Mouse (Mus musculus) cerebellum, postnatal 14 days (tissue): Measurements from ENCODE around the gene Timm22.

ENCODE experiments used
- DNase-seq, 2 experiments: peaks; one replicate each; pipeline ENCODE4 v3.0.0; 2021; ENCODE audit warnings: mixed read lengths in 2 of 2

Timm22 gene

GRCm38 (mm10) chr11:76436864-76437437 lies 30.2 kb downstream of the Timm22 start:
- DNase-seq: peak; percentile 33 to 40

DNA sequence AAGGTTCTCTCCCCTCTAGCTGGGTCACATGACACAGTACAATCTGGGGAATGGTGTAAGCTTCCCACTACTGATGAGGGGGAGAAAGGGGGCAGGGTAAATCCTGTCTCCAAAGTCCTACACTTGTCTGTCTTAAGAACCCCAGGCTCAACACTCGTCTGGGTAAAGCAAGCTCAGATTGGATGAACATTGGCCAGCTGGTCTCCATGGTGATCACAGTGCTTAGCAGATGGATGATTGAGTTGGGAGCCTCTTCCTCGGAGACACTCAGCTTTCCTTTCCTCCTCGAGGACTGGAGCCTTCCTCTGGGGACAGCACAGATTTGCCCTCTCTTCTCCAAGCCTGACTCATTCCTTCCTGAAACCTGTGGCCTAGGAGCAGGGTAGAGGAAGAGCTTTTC lies 32.9 kb downstream of the Timm22 start:
- DNase-seq: peak in 1 of 2 experiments; percentile 54

GRCm38 (mm10) chr11:76445459-76445858 lies 38.7 kb downstream of the Timm22 start:
- no peak for DNase-seq

DNA sequence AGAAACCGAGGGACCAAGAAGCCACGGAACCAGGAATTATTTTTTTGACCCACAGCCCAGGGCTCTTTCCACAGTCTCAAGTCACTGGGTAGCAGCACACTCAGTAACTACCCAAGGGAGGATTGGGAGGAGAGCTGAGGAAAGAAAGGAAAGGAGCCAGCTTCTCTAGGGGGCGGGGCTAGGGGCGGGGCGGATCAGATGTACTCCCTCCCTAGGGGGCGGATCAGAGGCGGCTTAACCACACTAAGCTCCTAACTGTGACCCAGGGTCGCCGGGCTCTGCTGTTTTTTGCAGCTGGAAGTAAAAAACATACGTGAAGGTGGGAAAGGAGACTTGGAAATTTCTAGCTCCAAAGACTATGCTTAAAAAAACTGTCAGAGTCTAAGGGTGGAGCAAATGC lies 39.5 kb downstream of the Timm22 start:
- DNase-seq: no peak

DNA sequence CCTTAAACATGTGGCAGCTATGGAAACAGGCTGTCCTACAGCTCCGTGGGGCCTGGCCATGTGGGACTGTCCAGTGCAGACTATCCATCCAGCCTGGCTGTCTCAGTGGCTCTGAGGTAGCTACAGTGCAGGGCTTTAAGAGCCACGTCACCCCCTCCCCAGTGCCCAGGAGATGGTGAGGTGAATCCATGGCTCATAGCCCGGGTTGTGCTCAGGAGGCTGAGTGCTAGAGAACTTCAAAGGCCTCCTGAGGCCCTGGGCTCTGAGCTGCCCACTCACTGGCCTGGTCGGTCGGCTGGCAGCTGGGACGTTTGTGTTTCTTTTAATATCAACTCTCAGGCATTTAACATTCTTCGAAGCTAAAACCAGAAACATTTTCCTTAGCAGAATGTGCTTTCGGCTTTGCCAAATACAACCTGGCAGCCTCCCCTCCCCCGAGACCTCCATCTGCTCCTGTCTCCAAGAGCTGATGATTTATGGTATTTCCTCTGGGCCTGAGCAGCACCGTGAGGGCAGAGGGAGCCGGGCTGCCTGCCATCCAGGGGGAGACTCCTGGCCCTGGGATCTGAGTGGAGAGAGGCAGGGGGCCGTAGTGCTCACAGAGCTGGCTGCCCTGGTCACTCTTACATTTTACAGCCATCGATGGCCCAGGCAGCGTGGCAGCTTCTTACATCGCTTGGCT lies 42.9 kb downstream of the Timm22 start:
- peak; percentile 79 to 80 for DNase-seq

DNA sequence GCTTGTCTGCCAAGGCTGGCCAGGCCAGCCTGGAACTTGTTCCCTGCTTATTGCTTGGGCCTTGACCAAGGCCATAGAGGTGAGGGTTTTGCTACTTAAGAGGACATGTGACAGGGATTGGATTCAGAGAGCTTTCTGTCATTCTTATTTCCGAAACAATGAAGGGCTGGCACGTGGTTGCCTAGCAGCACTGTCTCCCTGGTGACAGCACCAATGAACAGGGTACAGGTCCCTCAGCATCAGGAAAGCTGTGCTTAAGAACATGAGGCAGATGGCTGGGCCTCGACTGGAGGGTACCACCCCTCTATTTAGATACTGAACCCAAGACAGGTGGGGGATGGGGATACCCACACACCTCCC lies 43.4 kb downstream of the Timm22 start:
- no peak for DNase-seq

DNA sequence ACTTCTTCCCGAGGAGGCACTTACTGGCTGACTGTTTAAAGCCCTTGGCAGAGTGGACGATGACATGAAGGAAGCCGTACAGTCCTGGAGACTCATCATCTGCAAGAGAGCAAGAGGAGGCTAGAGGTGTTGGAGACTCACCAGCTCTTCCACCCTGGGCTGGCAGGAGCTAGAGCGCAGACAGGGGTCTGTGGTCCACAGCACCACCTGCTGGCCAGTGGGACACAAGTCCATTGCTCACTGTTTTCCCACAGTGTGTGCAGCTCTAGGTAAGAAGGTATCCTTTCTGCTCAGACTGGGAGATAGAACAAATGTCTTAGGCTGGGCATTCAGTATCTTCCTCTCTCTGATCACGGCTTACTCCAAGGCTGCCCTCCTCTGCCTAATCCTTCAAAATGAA lies 47.7 kb downstream of the Timm22 start:
- peak; percentile 84 to 87 for DNase-seq

- DNase-seq: peak; percentile 95 to 99
Measured at GRCm38 (mm10) chr11:76456233-76456632, 49.5 kb downstream of the Timm22 start.

GRCm38 (mm10) chr11:76456897-76457296 lies 50.1 kb downstream of the Timm22 start:
- no peak for DNase-seq

GRCm38 (mm10) chr11:76458730-76459129 lies 52.0 kb downstream of the Timm22 start:
- DNase-seq: no peak

DNA sequence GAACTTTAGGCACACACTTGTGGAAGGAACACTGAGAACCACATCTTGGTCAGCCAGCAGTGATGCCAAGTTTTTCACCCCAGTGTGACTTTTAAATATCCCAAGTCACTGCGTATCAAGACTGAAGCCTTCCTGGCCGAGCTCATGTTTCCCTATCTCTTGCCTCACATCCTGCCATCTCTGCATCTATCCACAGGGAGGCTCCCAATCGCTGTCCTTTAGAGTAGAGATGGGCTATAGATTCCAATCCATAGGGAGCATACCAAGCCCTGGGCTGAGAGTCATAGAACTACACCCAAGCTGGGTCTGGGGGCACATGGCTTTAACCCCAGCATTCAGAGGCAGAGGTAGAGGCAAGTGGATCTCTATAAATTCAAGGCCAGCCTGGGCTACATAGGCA lies 52.7 kb downstream of the Timm22 start:
- DNase-seq: no peak

GRCm38 (mm10) chr11:76461201-76461600 lies 54.4 kb downstream of the Timm22 start:
- no peak for DNase-seq

DNA sequence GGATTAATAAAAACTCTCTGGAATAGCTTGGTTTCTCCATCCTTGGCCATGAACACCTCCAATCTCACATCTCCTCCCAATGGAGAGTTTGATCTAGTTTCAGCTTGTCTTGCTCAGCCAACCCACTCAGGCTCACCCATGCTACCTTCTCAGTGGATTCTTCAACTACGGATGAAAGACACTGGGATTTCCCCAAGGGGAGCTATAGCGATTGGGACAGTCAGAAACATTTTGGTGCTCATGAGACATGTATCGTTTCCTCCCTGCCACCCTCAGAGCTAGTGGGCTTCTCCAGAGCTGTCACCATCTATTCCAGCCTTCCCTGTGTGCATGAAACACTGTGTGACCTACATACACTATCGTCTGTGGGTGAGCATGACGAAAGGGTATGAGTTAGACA lies 54.9 kb downstream of the Timm22 start:
- no peak for DNase-seq

GRCm38 (mm10) chr11:76465879-76466278 lies 59.1 kb downstream of the Timm22 start:
- no peak for DNase-seq
